Mouse (Mus musculus) thymus, adult 2 months (tissue): ENCODE measurements around the gene Inpp1. TPM values are rescaled to one million over a fixed set of nuclear protein-coding genes. Genes with fewer than 3 reads are reported as not detected.

Source experiments
- DNase-seq: peaks from one replicate; pipeline ENCODE4 v3.0.0; 2021
- H3K27ac ChIP-seq: fragments of 200-500 bp; 2 replicates; pipeline ENCODE4 v1.5.1; 2012; ENCODE audit warnings: low read length, control low read depth; ENCODE audit not compliant: control insufficient read depth, insufficient read depth
- H3K27me3 ChIP-seq: fragments of 200-500 bp; 2 replicates; pipeline ENCODE4 v1.6.1; 2012; ENCODE audit warnings: mild to moderate bottlenecking, low read length, moderate library complexity, mixed read lengths; ENCODE audit not compliant: control insufficient read depth, insufficient read depth
- H3K36me3 ChIP-seq: fragments of 200-500 bp; 2 replicates; pipeline ENCODE4 v1.6.1; 2012; ENCODE audit warnings: mild to moderate bottlenecking, low read length, moderate library complexity; ENCODE audit not compliant: control insufficient read depth, insufficient read depth
- H3K4me1 ChIP-seq: fragments of 200-500 bp; replicated peaks from 2 replicates; pipeline ENCODE4 v1.6.1; 2012; ENCODE audit warnings: low read length; ENCODE audit not compliant: control insufficient read depth, insufficient read depth
- H3K4me3 ChIP-seq: fragments of 200-500 bp; 2 replicates; pipeline ENCODE4 v1.5.1; 2012; ENCODE audit warnings: mild to moderate bottlenecking, low read length, control low read depth, moderate library complexity; ENCODE audit not compliant: control insufficient read depth, insufficient read depth
- CTCF ChIP-seq: fragments of 200-500 bp; IDR thresholded peaks from 2 replicates; pipeline ENCODE4 v1.5.1; 2012; ENCODE audit warnings: mild to moderate bottlenecking, control low read depth, low read length, moderate library complexity, borderline replicate concordance; ENCODE audit not compliant: control insufficient read depth, poor library complexity, insufficient read depth; ENCODE audit errors: extremely low read depth
- POLR2A ChIP-seq: fragments of 200-500 bp; IDR thresholded peaks from 2 replicates; pipeline ENCODE4 v1.6.1; 2012; ENCODE audit warnings: mild to moderate bottlenecking, low read length, control low read depth, moderate library complexity; ENCODE audit not compliant: control insufficient read depth, poor library complexity, insufficient read depth; ENCODE audit errors: extremely low read depth
- WGBS: fragments of 180-500 bp; shearing (Covaris S2); methylation state at CpG from one replicate; pipeline ENCODE4 v1.1.7; 2018; 5-methylcytosine and 5-hydroxymethylcytosine counted together
- polyA plus RNA-seq: library from polyadenylated mRNA; depleted of rRNA; stranded (reverse); fragments of >200 nt; gene quantifications from 2 replicates; pipeline ENCODE4 v1.2.3, GENCODE M21; 2012

The Inpp1 gene
- polyA plus RNA-seq, 1 experiment = 33.8 TPM

GRCm38 (mm10) chr1:52808456-52808855, 9.0 kb downstream of the Inpp1 start:
- no peak overlapping the region for H3K4me3 ChIP-seq
- H3K27ac ChIP-seq = no peak overlapping the region
- no peak for TF ChIP-seq POLR2A
- TF ChIP-seq CTCF = no peak
- H3K4me1 ChIP-seq = no peaks in the 10 kb centered on the region
- DNase-seq = no peak
- no peaks in the 10 kb centered on the region for H3K36me3 ChIP-seq
- no peaks in the 10 kb centered on the region for H3K27me3 ChIP-seq
- 97% methylated on average over 6 of the region's 6 CpGs for WGBS

- DNase-seq = no peak
- H3K27ac ChIP-seq = no peak overlapping the region
- TF ChIP-seq POLR2A = no peak
- TF ChIP-seq CTCF = no peak
- no peak overlapping the region for H3K4me3 ChIP-seq
- no peaks in the 10 kb centered on the region for H3K27me3 ChIP-seq
- H3K36me3 ChIP-seq = no peaks in the 10 kb centered on the region
- 95% methylated on average over 1 of the region's 1 CpGs for WGBS
- H3K4me1 ChIP-seq = peaks cover 7% of the 10 kb centered on the region
Observed at GRCm38 (mm10) chr1:52805041-52805440, 12.4 kb downstream of the Inpp1 start.

GRCm38 (mm10) chr1:52802406-52802975, 15.0 kb downstream of the Inpp1 start:
- Histone ChIP-seq H3K27ac (no peak overlapping the region), H3K36me3 (no peaks in the 10 kb centered on the region), H3K27me3 (no peaks in the 10 kb centered on the region), H3K4me3 (no peak overlapping the region), H3K4me1 (peaks cover 14% of the 10 kb centered on the region)
- no peak for TF ChIP-seq POLR2A
- no peak for TF ChIP-seq CTCF
- no peak for DNase-seq
- WGBS = 87% methylated on average over 5 of the region's 5 CpGs

GRCm38 (mm10) chr1:52801651-52802050, 15.8 kb downstream of the Inpp1 start:
- no peaks in the 10 kb centered on the region for H3K36me3 ChIP-seq
- no peak for DNase-seq
- TF ChIP-seq POLR2A = no peak
- TF ChIP-seq CTCF = no peak
- H3K27me3 ChIP-seq = no peaks in the 10 kb centered on the region
- WGBS = 62% methylated on average over 5 of the region's 5 CpGs
- no peak overlapping the region for H3K4me3 ChIP-seq
- peaks cover 14% of the 10 kb centered on the region for H3K4me1 ChIP-seq
- no peak overlapping the region for H3K27ac ChIP-seq

- Histone ChIP-seq H3K36me3 (no peaks in the 10 kb centered on the region), H3K4me3 (no peak overlapping the region), H3K27me3 (no peaks in the 10 kb centered on the region), H3K27ac (peak overlapping the region; percentile 95), H3K4me1 (peaks cover 14% of the 10 kb centered on the region)
- 0% methylated on average over 3 of the region's 3 CpGs for WGBS
- DNase-seq = peak; percentile 51
- TF ChIP-seq POLR2A = no peak
- TF ChIP-seq CTCF = no peak
Observed at GRCm38 (mm10) chr1:52800340-52800740, 17.1 kb downstream of the Inpp1 start.

GRCm38 (mm10) chr1:52799772-52800171, 17.7 kb downstream of the Inpp1 start:
- no peak overlapping the region for H3K4me3 ChIP-seq
- H3K4me1 ChIP-seq = peaks cover 14% of the 10 kb centered on the region
- H3K27ac ChIP-seq = peak overlapping the region; percentile 95
- no peak for DNase-seq
- TF ChIP-seq POLR2A = no peak
- H3K27me3 ChIP-seq = no peaks in the 10 kb centered on the region
- WGBS = 29% methylated on average over 5 of the region's 5 CpGs
- H3K36me3 ChIP-seq = no peaks in the 10 kb centered on the region; the same call in 1 of the 2 replicates
